Mouse (Mus musculus) brain, embryonic 14.5 days (tissue): ENCODE data around the gene Tnfrsf11a. TPM values are rescaled to one million over a fixed set of nuclear protein-coding genes. Genes with fewer than 3 reads are reported as not detected.
"Not testable (repeated sequence)": the region's sequence is repeated elsewhere in the genome, so short reads cannot be mapped to it uniquely, and the experiment has no call there.

ENCODE experiments used
- DNase-seq: peaks from one replicate; pipeline ENCODE4 v3.0.0-alpha.2; 2011; ENCODE audit warnings: low read depth
- CTCF ChIP-seq: fragments of 200-500 bp; IDR thresholded peaks from 2 replicates; pipeline ENCODE4 v1.5.1; 2012; ENCODE audit warnings: inconsistent platforms, mild to moderate bottlenecking, moderate library complexity, borderline replicate concordance; ENCODE audit not compliant: insufficient read depth, insufficient read length; ENCODE audit errors: extremely low read depth
- POLR2A ChIP-seq: fragments of 200-500 bp; IDR thresholded peaks from 2 replicates; pipeline ENCODE4 v1.6.1; 2012; ENCODE audit warnings: mild to moderate bottlenecking, inconsistent platforms, borderline replicate concordance; ENCODE audit not compliant: poor library complexity, insufficient read depth, insufficient read length, severe bottlenecking; ENCODE audit errors: extremely low read depth
- polyA plus RNA-seq: library from polyadenylated mRNA; depleted of rRNA; stranded (reverse); fragments of >200 nt; gene quantifications from 2 replicates; pipeline ENCODE4 v1.2.3, GENCODE M21; 2012

The Tnfrsf11a gene
- polyA plus RNA-seq, 1 experiment, result 1.3 TPM

- DNase-seq, result no peak
- TF ChIP-seq CTCF, result no peak
- TF ChIP-seq POLR2A, result no peak
Observed at GRCm38 (mm10) chr1:105759422-105760165, 20.9 kb upstream of the Tnfrsf11a start.

GRCm38 (mm10) chr1:105765586-105765985 is 14.9 kb upstream of the Tnfrsf11a start:
- DNase-seq, result no peak
- no peak for TF ChIP-seq POLR2A
- no peak for TF ChIP-seq CTCF

GRCm38 (mm10) chr1:105766099-105766498 is 14.4 kb upstream of the Tnfrsf11a start:
- not testable (repeated sequence) for DNase-seq

- TF ChIP-seq CTCF (no peak), POLR2A (no peak)
- no peak for DNase-seq
Observed at GRCm38 (mm10) chr1:105768397-105768796, 12.1 kb upstream of the Tnfrsf11a start.

GRCm38 (mm10) chr1:105770685-105771084 is 9.8 kb upstream of the Tnfrsf11a start:
- no peak for TF ChIP-seq CTCF
- TF ChIP-seq POLR2A, result no peak
- no peak for DNase-seq

GRCm38 (mm10) chr1:105776426-105776825 is 4.1 kb upstream of the Tnfrsf11a start:
- no peak for DNase-seq
- no peak for TF ChIP-seq POLR2A
- no peak for TF ChIP-seq CTCF

- no peak for DNase-seq
Observed at GRCm38 (mm10) chr1:105780079-105780456, 450 bp upstream of the Tnfrsf11a start.

GRCm38 (mm10) chr1:105781391-105782146 is 1.1 kb downstream of the Tnfrsf11a start:
- TF ChIP-seq POLR2A, result no peak
- no peak for TF ChIP-seq CTCF
- DNase-seq, result peak; percentile 9

More at GRCm38 (mm10) chr1:105780079-105780456, 450 bp upstream of the Tnfrsf11a start:
- TF ChIP-seq CTCF, result no peak
- no peak for TF ChIP-seq POLR2A

- no peak for DNase-seq
- TF ChIP-seq POLR2A, result no peak
- TF ChIP-seq CTCF, result no peak
Observed at GRCm38 (mm10) chr1:105784257-105785016, 3.9 kb downstream of the Tnfrsf11a start.

GRCm38 (mm10) chr1:105785146-105785545 is 4.6 kb downstream of the Tnfrsf11a start:
- no peak for TF ChIP-seq POLR2A
- TF ChIP-seq CTCF, result no peak
- no peak for DNase-seq

- TF ChIP-seq POLR2A (no peak), CTCF (no peak)
Observed at GRCm38 (mm10) chr1:105786731-105787357, 6.3 kb downstream of the Tnfrsf11a start.

GRCm38 (mm10) chr1:105790103-105790502 is 9.6 kb downstream of the Tnfrsf11a start:
- DNase-seq, result no peak
- TF ChIP-seq CTCF, result no peak
- TF ChIP-seq POLR2A, result no peak

More at GRCm38 (mm10) chr1:105786731-105787357, 6.3 kb downstream of the Tnfrsf11a start:
- peak; percentile 3 for DNase-seq
